In genomic region chr7:28378769-28379651, GRCm38 (mm10) we compare ENCODE assay signal across 8 mouse cellular contexts. TPM values are rescaled to one million over a fixed set of nuclear protein-coding genes. Genes with fewer than 3 reads are reported as not detected.
DNase-seq lines count a peak whose midpoint lies in the region; ATAC-seq lines count a peak whose summit lies in the region.

No protein-coding gene starts in this region.

- DNase-seq in gastrocnemius, adult 8-10 months (ENCODE audit: low spot score in 2 of 2), result peak; percentile 94 to 95
- peak; percentile 98 for DNase-seq in induced T-regulatory cell, adult 2 months (ENCODE audit: low read depth)
- peak; percentile 79 to 82 for DNase-seq in left cerebral cortex, postnatal 25 days (ENCODE audit: low spot score in 2 of 2)
- peak; percentile 79 for DNase-seq in mesoderm, embryonic 11.5 days (ENCODE audit: low read depth, low spot score)
- DNase-seq in right cerebral cortex, postnatal 25 days, result peak; percentile 78
- DNase-seq in urinary bladder, postnatal 36 days (ENCODE audit: low spot score in 2 of 2), result peak; percentile 96 to 97

- ATAC-seq in activated CD4-positive, CD25-positive, alpha-beta regulatory T cell, adult 4 months, result peak; percentile 15
- ATAC-seq in common myeloid progenitor, adult 5-6 weeks (replicated peaks; ENCODE audit: low read depth, poor library complexity, severe bottlenecking), result peak; percentile 27

- intact Hi-C loops in left cerebral cortex, postnatal 25 days (cut with DNase I), result no loop called here

RNA-seq across cellular contexts. Expression of gene Zfp36, which starts 1.0 kb away (rescaled TPM):
- polyA plus RNA-seq in activated CD4-positive, CD25-positive, alpha-beta regulatory T cell, adult 4 months (2017; shearing (Covaris generic)), result 100 to 1,000 TPM; 107 to 125 TPM
- 82.7 and 90.0 TPM in 2 replicates for total RNA-seq in common myeloid progenitor, adult 5-6 weeks (2017)
- total RNA-seq in gastrocnemius, adult 8-10 months (2022), result 10 to 100 TPM in 2 of 4 experiments, 1 to 10 TPM in 2; 6.5 to 25.6 (median 9.0) TPM
- 1 to 10 TPM; 2.2 to 2.9 TPM for total RNA-seq in left cerebral cortex, postnatal 25 days (2021)

RNA-seq across cellular contexts. Expression of gene Plekhg2, which starts 6.6 kb away (rescaled TPM):
- polyA plus RNA-seq in activated CD4-positive, CD25-positive, alpha-beta regulatory T cell, adult 4 months (2017; shearing (Covaris generic)), result 10 to 100 TPM; 61.5 to 70.3 TPM
- 2.1 and 3.9 TPM in 2 replicates for total RNA-seq in common myeloid progenitor, adult 5-6 weeks (2017)
- total RNA-seq in gastrocnemius, adult 8-10 months (2022), result 1 to 10 TPM; 2.0 to 3.3 (median 2.6) TPM
- 1 to 10 TPM; 5.0 to 6.7 TPM for total RNA-seq in left cerebral cortex, postnatal 25 days (2021)

RNA-seq across cellular contexts. Expression of gene Med29, which starts 13.5 kb away (rescaled TPM):
- polyA plus RNA-seq in activated CD4-positive, CD25-positive, alpha-beta regulatory T cell, adult 4 months (2017; shearing (Covaris generic)), result 10 to 100 TPM; 29.7 to 30.6 TPM
- 16.6 and 21.3 TPM in 2 replicates for total RNA-seq in common myeloid progenitor, adult 5-6 weeks (2017)
- 10 to 100 TPM; 19.3 to 24.6 (median 20.5) TPM for total RNA-seq in gastrocnemius, adult 8-10 months (2022)
- 10 to 100 TPM; 19.0 to 22.2 TPM for total RNA-seq in left cerebral cortex, postnatal 25 days (2021)

RNA-seq across cellular contexts. Expression of gene Paf1, which starts 13.7 kb away (rescaled TPM):
- 10 to 100 TPM; 49.2 to 65.4 TPM for polyA plus RNA-seq in activated CD4-positive, CD25-positive, alpha-beta regulatory T cell, adult 4 months (2017; shearing (Covaris generic))
- total RNA-seq in common myeloid progenitor, adult 5-6 weeks (2017), result 149 and 190 TPM in 2 replicates
- 10 to 100 TPM; 19.8 to 32.6 (median 24.8) TPM for total RNA-seq in gastrocnemius, adult 8-10 months (2022)
- 10 to 100 TPM; 62.4 to 64.0 TPM for total RNA-seq in left cerebral cortex, postnatal 25 days (2021)

RNA-seq across cellular contexts. Expression of gene Rps16, which starts 28.6 kb away (rescaled TPM):
- polyA plus RNA-seq in activated CD4-positive, CD25-positive, alpha-beta regulatory T cell, adult 4 months (2017; shearing (Covaris generic)), result 1,000 to 10,000 TPM; 1,380 to 1,513 TPM
- 960 and 1,032 TPM in 2 replicates for total RNA-seq in common myeloid progenitor, adult 5-6 weeks (2017)
- 100 to 1,000 TPM; 442 to 558 (median 490) TPM for total RNA-seq in gastrocnemius, adult 8-10 months (2022)
- total RNA-seq in left cerebral cortex, postnatal 25 days (2021), result 100 to 1,000 TPM; 438 to 443 TPM

Comparison
In these comparisons a context has a peak if more than half of its experiments do, and no peak if none do; other contexts are left out.
1. Peak in every context shown above with its lines: DNase-seq and ATAC-seq.